Mouse (Mus musculus): ENCODE results near the gene Huwe1.

Gene Huwe1

DNA sequence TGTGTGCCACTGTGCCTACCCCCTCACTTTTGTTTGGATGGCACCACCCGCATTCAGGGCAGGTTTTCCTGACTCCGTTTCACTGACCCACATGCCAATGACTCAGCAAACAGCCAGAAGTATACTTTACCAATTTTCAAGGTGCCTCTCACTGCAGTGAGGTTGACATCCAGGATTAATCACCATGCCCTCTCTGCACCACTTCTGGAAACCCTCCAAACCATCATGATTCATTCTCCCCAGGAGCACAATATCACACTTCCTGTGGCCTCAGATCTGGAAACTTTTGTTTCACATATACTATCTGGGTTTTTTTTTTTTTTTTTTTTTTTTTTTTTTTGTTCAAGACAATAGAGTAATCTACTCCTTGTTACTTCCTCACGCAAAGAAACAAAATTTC lies 150.6 kb downstream of the Huwe1 start:
- in situ Hi-C loops (cut with MboI) = no loop called here
